Mouse (Mus musculus) ES-E14 (cell line): ENCODE data around the gene Exo5. TPM values are rescaled to one million over a fixed set of nuclear protein-coding genes. Genes with fewer than 3 reads are reported as not detected.

Experiments used
- DNase-seq: peaks from one replicate; pipeline ENCODE4 v3.0.0-alpha.2; 2013; ENCODE audit warnings: low read depth, low spot score
- H3K27ac ChIP-seq: 2 replicates; pipeline ENCODE4 v1.5.1; 2012; ENCODE audit warnings: low read depth, mild to moderate bottlenecking, low read length, moderate library complexity, mixed read lengths; ENCODE audit not compliant: poor library complexity, insufficient read depth, severe bottlenecking
- H3K36me3 ChIP-seq: 2 replicates; pipeline ENCODE4 v1.6.1; 2012; ENCODE audit warnings: mild to moderate bottlenecking, low read length, moderate library complexity, mixed read lengths; ENCODE audit not compliant: control insufficient read depth, poor library complexity, insufficient read depth, severe bottlenecking
- H3K4me1 ChIP-seq, 2 experiments: fragments of 150-350 bp in 1 of 2; sonication (generic) in 1 of 2; 2 replicates each; pipeline ENCODE4 v1.6.1; 2012; ENCODE audit warnings: low read length in 2 of 2, mild to moderate bottlenecking in 1 of 2, mixed read lengths in 1 of 2; ENCODE audit not compliant: control insufficient read depth in 2 of 2, insufficient read depth in 2 of 2, poor library complexity in 1 of 2
- H3K4me3 ChIP-seq, 2 experiments: fragments of 150-350 bp in 1 of 2; sonication (generic) in 1 of 2; 2 replicates each; pipeline ENCODE4 v1.5.1; 2012; ENCODE audit warnings: low read length in 2 of 2, low read depth in 1 of 2, mild to moderate bottlenecking in 1 of 2, mixed read lengths in 1 of 2; ENCODE audit not compliant: insufficient read depth in 1 of 2, poor library complexity in 1 of 2, severe bottlenecking in 1 of 2
- H3K9ac ChIP-seq: 2 replicates; pipeline ENCODE4 v1.6.1; 2012; ENCODE audit warnings: low read depth, mild to moderate bottlenecking, low read length, mixed read lengths; ENCODE audit not compliant: poor library complexity, insufficient read depth, severe bottlenecking
- H3K9me3 ChIP-seq: fragments of 150-350 bp; sonication (generic); 2 replicates; pipeline ENCODE4 v1.6.1; 2012; ENCODE audit warnings: low read depth, mild to moderate bottlenecking, low read length; ENCODE audit not compliant: control insufficient read depth, insufficient read depth
- CHD2 ChIP-seq: IDR thresholded peaks from 2 replicates; pipeline ENCODE4 v1.6.1; 2014; ENCODE audit warnings: mild to moderate bottlenecking, low read depth, low read length, inconsistent platforms
- HCFC1 ChIP-seq: IDR thresholded peaks from 2 replicates; pipeline ENCODE4 v1.6.1; 2012; ENCODE audit warnings: low read length, inconsistent platforms, borderline replicate concordance; ENCODE audit not compliant: insufficient read depth
- MAFK ChIP-seq: IDR thresholded peaks from 2 replicates; pipeline ENCODE4 v1.6.1; 2014; ENCODE audit warnings: mild to moderate bottlenecking, low read depth, low read length, inconsistent platforms; ENCODE audit not compliant: insufficient read depth
- ZC3H11A ChIP-seq: IDR thresholded peaks from 2 replicates; pipeline ENCODE4 v1.6.1; 2012; ENCODE audit warnings: low read depth, mild to moderate bottlenecking, inconsistent platforms, low read length, borderline replicate concordance
- ZNF384 ChIP-seq: IDR thresholded peaks from 2 replicates; pipeline ENCODE4 v1.6.1; 2012; ENCODE audit warnings: low read depth, low read length, inconsistent platforms
- in situ Hi-C, 2 experiments: fragments of 600-800 bp; cut with MboI; formaldehyde crosslinking; loops; one replicate each; pipeline ENCODE4 v1.15.1; 2025; ENCODE audit warnings: low sequenced_read_pairs in 2 of 2, inconsistent platforms in 1 of 2; ENCODE audit not compliant: unreplicated experiment in 2 of 2
- total RNA-seq: library from RNA; depleted of rRNA; stranded (reverse); fragments of 300-350 nt; gene quantifications from 2 replicates; pipeline ENCODE4 v1.2.3, GENCODE M21; 2012

Gene Exo5
- total RNA-seq, 1 experiment: 13.3 TPM

- Histone ChIP-seq H3K9ac (no peak overlapping the region), H3K4me1 (peaks cover 0 to 2% of the 10 kb centered on the region in 2 experiments; a peak in 1 of 4 replicates), H3K9me3 (no peaks in the 10 kb centered on the region), H3K36me3 (no peaks in the 10 kb centered on the region), H3K4me3 (no peak overlapping the region), H3K27ac (no peak overlapping the region)
- in situ Hi-C loops: no loop called here
- TF ChIP-seq ZC3H11A (no peak), CHD2 (no peak), HCFC1 (no peak), ZNF384 (no peak), MAFK (no peak)
- DNase-seq: no peak
Observed at GRCm38 (mm10) chr4:120892516-120892915, 32.3 kb downstream of the Exo5 start.

GRCm38 (mm10) chr4:120891960-120892359 lies 32.9 kb downstream of the Exo5 start:
- Histone ChIP-seq H3K9ac (no peak overlapping the region), H3K36me3 (no peaks in the 10 kb centered on the region), H3K4me1 (peaks cover 0 to 2% of the 10 kb centered on the region in 2 experiments; a peak in 1 of 4 replicates), H3K4me3 (no peak overlapping the region), H3K9me3 (no peaks in the 10 kb centered on the region), H3K27ac (no peak overlapping the region)
- DNase-seq: no peak
- in situ Hi-C loops: no loop called here
- TF ChIP-seq CHD2: no peak
- no peak for TF ChIP-seq ZNF384
- TF ChIP-seq HCFC1: no peak
- no peak for TF ChIP-seq MAFK
- no peak for TF ChIP-seq ZC3H11A

- no peak for DNase-seq
- in situ Hi-C loops: no loop called here
- H3K27ac ChIP-seq: no peak overlapping the region
- H3K4me1 ChIP-seq: no peaks in the 10 kb centered on the region
- H3K4me3 ChIP-seq: no peak overlapping the region
- H3K9ac ChIP-seq: no peak overlapping the region
- TF ChIP-seq ZNF384 (no peak), MAFK (no peak), HCFC1 (no peak), ZC3H11A (no peak), CHD2 (no peak)
- no peaks in the 10 kb centered on the region for H3K36me3 ChIP-seq
- no peaks in the 10 kb centered on the region for H3K9me3 ChIP-seq
Observed at GRCm38 (mm10) chr4:120890754-120891440, 33.9 kb downstream of the Exo5 start.

- no peaks in the 10 kb centered on the region for H3K4me1 ChIP-seq
- no peak for DNase-seq
- no peak overlapping the region for H3K27ac ChIP-seq
- H3K9ac ChIP-seq: no peak overlapping the region
- H3K4me3 ChIP-seq: no peak overlapping the region
- H3K9me3 ChIP-seq: no peaks in the 10 kb centered on the region
- in situ Hi-C loops: no loop called here
- H3K36me3 ChIP-seq: no peaks in the 10 kb centered on the region
- TF ChIP-seq ZC3H11A: no peak
- no peak for TF ChIP-seq HCFC1
- no peak for TF ChIP-seq CHD2
- TF ChIP-seq ZNF384: no peak
- TF ChIP-seq MAFK: no peak
Observed at GRCm38 (mm10) chr4:120888884-120889283, 35.9 kb downstream of the Exo5 start.
